Mouse (Mus musculus) MEL (cell line): Measurements from ENCODE around the gene Ccser1. TPM values are rescaled to one million over a fixed set of nuclear protein-coding genes. Genes with fewer than 3 reads are reported as not detected.

Source experiments
- DNase-seq: peaks from one replicate; pipeline ENCODE4 v3.0.0; 2011; ENCODE audit warnings: low read depth, low spot score
- H3K27ac ChIP-seq: 2 replicates; pipeline ENCODE4 v1.5.1; 2012; ENCODE audit warnings: low read depth, mild to moderate bottlenecking, control low read depth, low read length, moderate library complexity; ENCODE audit not compliant: control insufficient read depth
- H3K27me3 ChIP-seq, 2 experiments: fragments of 150-350 bp in 1 of 2; sonication (generic) in 1 of 2; 2 replicates each; pipeline ENCODE4 v1.6.1; 2012; ENCODE audit warnings: low read length in 2 of 2, mild to moderate bottlenecking in 2 of 2, improper control_type of control experiment in 1 of 2, moderate library complexity in 1 of 2; ENCODE audit not compliant: insufficient read depth in 2 of 2, control insufficient read depth in 1 of 2
- H3K36me3 ChIP-seq, 2 experiments: 2 replicates each; pipeline ENCODE4 v1.6.1; 2012 to 2014; ENCODE audit warnings: low read length in 2 of 2, improper control_type of control experiment in 1 of 2, inconsistent platforms in 1 of 2, mild to moderate bottlenecking in 1 of 2; ENCODE audit not compliant: insufficient read depth in 2 of 2, control insufficient read depth in 1 of 2
- H3K4me1 ChIP-seq, 2 experiments: fragments of 150-350 bp in 1 of 2; sonication (generic) in 1 of 2; 2 replicates each; pipeline ENCODE4 v1.6.1; 2012; ENCODE audit warnings: low read length in 2 of 2, improper control_type of control experiment in 1 of 2, mild to moderate bottlenecking in 1 of 2; ENCODE audit not compliant: insufficient read depth in 2 of 2, control insufficient read depth in 1 of 2
- H3K4me3 ChIP-seq, 2 experiments: fragments of 150-350 bp in 1 of 2; sonication (generic) in 1 of 2; 2 replicates each; pipeline ENCODE4 v1.5.1; 2012; ENCODE audit warnings: low read depth in 2 of 2, low read length in 2 of 2, mild to moderate bottlenecking in 2 of 2, moderate library complexity in 2 of 2, control low read depth in 1 of 2, improper control_type of control experiment in 1 of 2; ENCODE audit not compliant: control insufficient read depth in 1 of 2, insufficient read depth in 1 of 2
- H3K79me2 ChIP-seq: 2 replicates; pipeline ENCODE4 v1.6.1; 2012; ENCODE audit warnings: mild to moderate bottlenecking, low read length, moderate library complexity; ENCODE audit not compliant: control insufficient read depth, poor library complexity, insufficient read depth
- H3K9ac ChIP-seq: 2 replicates; pipeline ENCODE4 v1.6.1; 2012; ENCODE audit warnings: low read depth, mild to moderate bottlenecking, control low read depth, low read length, moderate library complexity; ENCODE audit not compliant: control insufficient read depth, poor library complexity, severe bottlenecking
- H3K9me3 ChIP-seq: fragments of 150-350 bp; sonication (generic); replicated peaks from 2 replicates; pipeline ENCODE4 v1.6.1; 2012; ENCODE audit warnings: mild to moderate bottlenecking, low read length, improper control_type of control experiment, moderate library complexity; ENCODE audit not compliant: insufficient read depth
- BHLHE40 ChIP-seq: IDR thresholded peaks from 2 replicates; pipeline ENCODE4 v1.6.1; 2012; ENCODE audit warnings: low read depth, mild to moderate bottlenecking, inconsistent platforms, low read length, improper control_type of control experiment, borderline replicate concordance
- CHD2 ChIP-seq: IDR thresholded peaks from 2 replicates; pipeline ENCODE4 v1.6.1; 2011; ENCODE audit warnings: low read length, improper control_type of control experiment
- EP300 ChIP-seq, 2 experiments: IDR thresholded peaks; 2 replicates each; pipeline ENCODE4 v1.6.1; 2011; ENCODE audit warnings: improper control_type of control experiment in 2 of 2, low read length in 2 of 2, low read depth in 1 of 2, mild to moderate bottlenecking in 1 of 2
- GATA1 ChIP-seq: IDR thresholded peaks from 2 replicates; pipeline ENCODE4 v1.6.1; 2011; ENCODE audit warnings: low read depth, low read length, improper control_type of control experiment
- JUND ChIP-seq: IDR thresholded peaks from 2 replicates; pipeline ENCODE4 v1.6.1; 2011; ENCODE audit warnings: low read depth, mild to moderate bottlenecking, improper control_type of control experiment, low read length
- MAZ ChIP-seq: IDR thresholded peaks from 2 replicates; pipeline ENCODE4 v1.6.1; 2012; ENCODE audit warnings: low read depth, mild to moderate bottlenecking, inconsistent platforms, low read length, improper control_type of control experiment
- MXI1 ChIP-seq: IDR thresholded peaks from 2 replicates; pipeline ENCODE4 v1.6.1; 2011; ENCODE audit warnings: mild to moderate bottlenecking, low read depth, low read length, improper control_type of control experiment
- MYB ChIP-seq: IDR thresholded peaks from 2 replicates; pipeline ENCODE4 v1.6.1; 2011; ENCODE audit warnings: mild to moderate bottlenecking, low read depth, low read length, improper control_type of control experiment
- NRF1 ChIP-seq: IDR thresholded peaks from 2 replicates; pipeline ENCODE4 v1.6.1; 2014; ENCODE audit warnings: low read depth, mild to moderate bottlenecking, inconsistent platforms, low read length, improper control_type of control experiment, moderate library complexity; ENCODE audit not compliant: poor library complexity, insufficient read depth, severe bottlenecking
- POLR2A ChIP-seq, 2 experiments: IDR thresholded peaks; 2 replicates each; pipeline ENCODE4 v1.6.1; 2011 to 2012; ENCODE audit warnings: low read length in 2 of 2, mild to moderate bottlenecking in 2 of 2, control low read depth in 1 of 2, improper control_type of control experiment in 1 of 2, low read depth in 1 of 2, moderate library complexity in 1 of 2; ENCODE audit not compliant: control insufficient read depth in 1 of 2, insufficient read depth in 1 of 2, poor library complexity in 1 of 2
- POLR2AphosphoS2 ChIP-seq: IDR thresholded peaks from 2 replicates; pipeline ENCODE4 v1.6.1; 2011; ENCODE audit warnings: low read length, improper control_type of control experiment
- RAD21 ChIP-seq: IDR thresholded peaks from 2 replicates; pipeline ENCODE4 v1.6.1; 2011; ENCODE audit warnings: mild to moderate bottlenecking, low read depth, low read length, improper control_type of control experiment
- RCOR1 ChIP-seq: IDR thresholded peaks from 2 replicates; pipeline ENCODE4 v1.6.1; 2012; ENCODE audit warnings: low read depth, mild to moderate bottlenecking, inconsistent platforms, low read length, improper control_type of control experiment
- SIN3A ChIP-seq: IDR thresholded peaks from 2 replicates; pipeline ENCODE4 v1.6.1; 2012; ENCODE audit warnings: low read length, improper control_type of control experiment, inconsistent platforms
- SMC3 ChIP-seq: IDR thresholded peaks from 2 replicates; pipeline ENCODE4 v1.6.1; 2011; ENCODE audit warnings: low read depth, low read length, improper control_type of control experiment
- TCF12 ChIP-seq: IDR thresholded peaks from 2 replicates; pipeline ENCODE4 v1.6.1; 2014; ENCODE audit warnings: low read depth, mild to moderate bottlenecking, inconsistent platforms, low read length, improper control_type of control experiment, moderate library complexity
- UBTF ChIP-seq: IDR thresholded peaks from 2 replicates; pipeline ENCODE4 v1.6.1; 2012; ENCODE audit warnings: low read depth, mild to moderate bottlenecking, inconsistent platforms, low read length, improper control_type of control experiment, moderate library complexity, borderline replicate concordance; ENCODE audit not compliant: insufficient read depth
- USF2 ChIP-seq, 2 experiments: IDR thresholded peaks; 2 replicates each; pipeline ENCODE4 v1.6.1; 2011 to 2012; ENCODE audit warnings: improper control_type of control experiment in 2 of 2, low read length in 2 of 2, borderline replicate concordance in 1 of 2, inconsistent platforms in 1 of 2, low read depth in 1 of 2, mild to moderate bottlenecking in 1 of 2; ENCODE audit not compliant: insufficient read depth in 1 of 2
- ZKSCAN1 ChIP-seq: IDR thresholded peaks from 2 replicates; pipeline ENCODE4 v1.6.1; 2012; ENCODE audit warnings: low read depth, mild to moderate bottlenecking, inconsistent platforms, low read length, improper control_type of control experiment, moderate library complexity
- polyA plus RNA-seq, 2 experiments: library from polyadenylated mRNA; stranded (reverse) in 1 of 2; unstranded in 1 of 2; fragments of >175 nt in 1 of 2; fragments of >200 nt in 1 of 2; gene quantifications; 2 replicates each; pipeline versions ENCODE4 v1.2.1 to v1.2.4; 2012; ENCODE audit warnings: low replicate concordance in 2 of 2, low read depth in 1 of 2; ENCODE audit not compliant: insufficient read length in 2 of 2, insufficient read depth in 1 of 2, missing spikeins in 1 of 2
- total RNA-seq: library from RNA; depleted of rRNA; stranded (reverse); fragments of 300-350 nt; gene quantifications from 2 replicates; pipeline ENCODE4 v1.2.3, GENCODE M21; 2012

Ccser1 gene
- total and polyA plus RNA-seq, 3 experiments: not detected

DNA sequence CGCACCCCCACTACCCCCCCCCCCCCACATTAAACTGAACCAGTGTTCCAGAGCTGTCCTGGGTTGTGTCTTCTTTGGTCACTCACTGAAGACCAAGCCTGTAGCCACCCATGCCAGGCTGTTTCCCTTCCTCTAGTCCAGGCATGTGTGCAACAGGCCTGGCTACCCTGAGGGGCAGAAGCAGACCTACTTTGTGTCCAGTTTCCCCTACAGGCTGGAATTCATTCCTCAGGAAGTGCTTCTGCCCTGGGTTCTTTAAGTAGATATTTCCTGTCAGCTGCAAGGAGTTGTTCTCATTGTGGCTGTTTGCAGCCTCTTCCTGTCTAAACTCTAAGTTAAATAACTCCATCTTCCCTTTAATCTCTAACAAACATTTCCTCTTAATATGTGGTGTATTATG is 82.3 kb downstream of the Ccser1 start:
- H3K79me2 ChIP-seq: no peaks in the 10 kb centered on the region
- no peak overlapping the region for H3K27ac ChIP-seq
- no peaks in the 10 kb centered on the region for H3K4me1 ChIP-seq
- no peaks in the 10 kb centered on the region for H3K27me3 ChIP-seq
- no peak for DNase-seq
- no peaks in the 10 kb centered on the region for H3K36me3 ChIP-seq
- H3K9ac ChIP-seq: no peak overlapping the region
- no peak for TF ChIP-seq CHD2
- no peak for TF ChIP-seq TCF12
- TF ChIP-seq ZKSCAN1: no peak
- TF ChIP-seq MAZ: no peak
- TF ChIP-seq BHLHE40: no peak
- no peak for TF ChIP-seq JUND
- no peak for TF ChIP-seq MXI1
- no peak for TF ChIP-seq RCOR1
- TF ChIP-seq UBTF: no peak
- no peak overlapping the region for H3K4me3 ChIP-seq
- no peaks in the 10 kb centered on the region for H3K9me3 ChIP-seq

DNA sequence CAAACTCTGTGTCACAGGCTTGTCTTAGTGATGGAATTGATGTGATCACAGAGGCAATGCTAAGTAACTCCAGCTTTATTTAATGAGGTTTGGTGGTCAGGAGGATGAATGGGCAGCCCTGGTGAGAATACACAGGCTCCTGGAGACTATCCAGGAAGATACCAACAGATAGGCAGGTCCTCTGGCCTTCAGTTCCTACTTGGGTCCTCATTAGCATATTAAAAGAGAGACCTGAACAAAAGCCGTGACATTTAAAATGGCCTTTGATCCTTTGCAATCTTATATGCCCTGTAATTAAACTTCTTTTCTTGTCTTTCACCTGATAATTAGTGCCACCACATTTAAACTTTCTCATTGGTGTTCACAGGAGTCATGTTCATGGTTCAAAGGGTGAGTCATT is 83.2 kb downstream of the Ccser1 start:
- H3K9me3 ChIP-seq: no peaks in the 10 kb centered on the region
- no peaks in the 10 kb centered on the region for H3K79me2 ChIP-seq
- no peaks in the 10 kb centered on the region for H3K4me1 ChIP-seq
- no peak overlapping the region for H3K27ac ChIP-seq
- no peak overlapping the region for H3K4me3 ChIP-seq
- no peak overlapping the region for H3K9ac ChIP-seq
- TF ChIP-seq MXI1 (no peak), EP300 (IDR thresholded peaks at IDR 0.05; ENCODE audit: low read depth in 1 of 2, low read length in 2 of 2) (no peak), JUND (no peak), MAZ (no peak), RCOR1 (no peak), POLR2AphosphoS2 (no peak), USF2 (IDR thresholded peaks at IDR 0.05; ENCODE audit: borderline replicate concordance in 1 of 2, insufficient read depth in 1 of 2, low read depth in 1 of 2, low read length in 2 of 2) (no peak), GATA1 (no peak), SIN3A (no peak), MYB (no peak), POLR2A (IDR thresholded peaks at IDR 0.05; ENCODE audit: control insufficient read depth in 1 of 2, insufficient read depth in 1 of 2, low read depth in 1 of 2, low read length in 2 of 2, poor library complexity in 1 of 2) (no peak), NRF1 (no peak), UBTF (no peak), SMC3 (no peak), RAD21 (no peak)
- TF ChIP-seq, all 39 proteins: peak for 0
- H3K36me3 ChIP-seq: no peaks in the 10 kb centered on the region
- no peak for DNase-seq
- H3K27me3 ChIP-seq: no peaks in the 10 kb centered on the region
